Mouse (Mus musculus): Measurements from ENCODE around the gene Il12rb1.

- TF ChIP-seq TCF12 (IDR thresholded peaks at IDR 0.05; ENCODE audit: insufficient read depth, poor library complexity, severe bottlenecking) (no peak), USF1 (IDR thresholded peaks at IDR 0.05; ENCODE audit: low read depth) (no peak), POLR2A (IDR thresholded peaks at IDR 0.05; ENCODE audit: insufficient read length, low read depth) (no peak), MYOD1 (IDR thresholded peaks at IDR 0.05; ENCODE audit: control insufficient read depth in 1 of 3, insufficient read length in 2 of 3, low read depth in 2 of 3) (peak in 2 of 3 experiments; percentile 53 to 84), MAX (IDR thresholded peaks at IDR 0.05; ENCODE audit: low read depth) (no peak)
Measured at GRCm38 (mm10) chr8:70771217-70771616, 37.0 kb upstream of the Il12rb1 start.

Measured in myocyte (in vitro differentiated cells).